Comparison of ENCODE assay signal across 8 mouse cellular contexts in the genomic region with DNA sequence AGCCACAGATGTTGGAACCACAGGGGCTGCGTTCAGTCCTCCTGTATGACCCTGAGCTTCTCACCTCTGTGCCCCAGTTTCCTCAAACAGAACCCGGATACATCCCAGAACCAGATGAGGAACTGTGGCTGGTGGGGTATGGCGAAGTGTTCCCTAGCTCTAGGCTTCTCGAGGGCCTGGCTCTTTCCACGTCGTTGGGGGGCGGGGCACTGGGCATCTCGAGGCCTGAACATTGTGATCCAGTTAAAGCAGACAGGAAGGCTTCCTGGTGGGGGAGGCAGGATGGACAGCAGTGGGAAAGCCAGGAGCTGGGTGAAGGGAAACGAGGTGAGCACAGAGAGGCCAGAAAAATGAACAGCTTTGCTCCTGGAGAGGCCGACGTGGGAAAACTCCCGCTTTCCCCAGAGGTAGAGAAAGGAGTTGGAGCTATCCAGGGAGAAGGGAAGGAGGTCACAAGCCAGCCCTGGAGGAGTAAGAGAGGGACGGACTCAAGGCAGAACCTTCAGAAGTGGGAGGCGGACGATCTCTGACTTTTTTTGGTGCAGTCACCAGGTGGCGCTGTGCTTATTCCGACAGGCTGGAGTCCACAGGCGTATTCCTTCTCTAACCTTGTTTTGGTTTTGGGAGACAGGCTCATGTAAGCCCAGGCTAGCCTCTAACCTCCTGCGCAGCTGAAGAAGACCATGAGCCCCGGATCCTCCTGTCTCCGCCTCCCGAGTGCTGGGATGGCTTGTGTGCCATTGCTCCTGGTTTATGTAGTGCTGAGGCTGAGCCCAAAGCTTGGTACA. TPM values are rescaled to one million over a fixed set of nuclear protein-coding genes. Genes with fewer than 3 reads are reported as not detected.
DNase-seq lines count a peak whose midpoint lies in the region; ATAC-seq and TF ChIP-seq lines count a peak whose summit lies in the region.

No protein-coding gene starts in this region.

- TF ChIP-seq CTCF in small intestine, adult 2 months (IDR thresholded peaks at IDR 0.05; ENCODE audit: extremely low read depth, insufficient read length, insufficient replicate concordance, low read depth, low read length), result peak; percentile 82

- H3K4me3 ChIP-seq in midbrain, embryonic 10.5 days, result peak overlapping the region; percentile 20; the same call in 1 of the 2 replicates
- no peak overlapping the region for H3K4me3 ChIP-seq in midbrain, embryonic 15.5 days
- no peak overlapping the region for H3K4me3 ChIP-seq in intestine, embryonic 14.5 days (ENCODE audit: low read depth, low read length)
- H3K4me3 ChIP-seq in small intestine, adult 2 months (ENCODE audit: low read depth, low read length), result no peak overlapping the region

- intact Hi-C loops in left cerebral cortex, postnatal 25 days (cut with DNase I), result loop anchor here (2.0 to 5.0 kb wide), 2 partner anchors 41 to 46 kb away; no protein-coding TSS in a partner anchor

- no peak overlapping the region for H3K4me2 ChIP-seq in midbrain, embryonic 15.5 days
- no peak overlapping the region for H3K4me2 ChIP-seq in intestine, embryonic 14.5 days (ENCODE audit: low read length)

- peaks cover 32% of the 10 kb centered on the region for H3K4me1 ChIP-seq in midbrain, embryonic 10.5 days
- H3K4me1 ChIP-seq in midbrain, embryonic 15.5 days, result peaks cover 9% of the 10 kb centered on the region; the same call in 1 of the 2 replicates
- H3K4me1 ChIP-seq in intestine, embryonic 14.5 days (replicated peaks; ENCODE audit: control insufficient read depth, insufficient read depth, low read length), result peaks cover 13% of the 10 kb centered on the region; the same call in 1 of the 2 replicates
- H3K4me1 ChIP-seq in small intestine, adult 2 months (ENCODE audit: control insufficient read depth, insufficient read depth, insufficient read length, low read length), result peaks cover 10% of the 10 kb centered on the region

- H3K27me3 ChIP-seq in midbrain, embryonic 10.5 days (ENCODE audit: low read depth, poor library complexity, severe bottlenecking), result peaks cover 62% of the 10 kb centered on the region
- peaks cover 17% of the 10 kb centered on the region for H3K27me3 ChIP-seq in midbrain, embryonic 15.5 days (replicated peaks)
- H3K27me3 ChIP-seq in intestine, embryonic 14.5 days (replicated peaks; ENCODE audit: control insufficient read depth, insufficient read depth, low read length), result no peaks in the 10 kb centered on the region
- H3K27me3 ChIP-seq in small intestine, adult 2 months (ENCODE audit: control insufficient read depth, insufficient read depth, low read length), result 0 out of 2 replicates have a peak, but pooled peaks cover 3% of the 10 kb centered on the region

- 14% methylated on average over 22 of the region's 22 CpGs for WGBS in midbrain, embryonic 10.5 days
- 14% methylated on average over 22 of the region's 22 CpGs for WGBS in midbrain, embryonic 15.5 days
- WGBS in intestine, embryonic 14.5 days, result 20% methylated on average over 22 of the region's 22 CpGs
- WGBS in small intestine, adult 2 months, result 18% methylated on average over 22 of the region's 22 CpGs

- H3K9me3 ChIP-seq in midbrain, embryonic 10.5 days (replicated peaks), result no peaks in the 10 kb centered on the region
- no peaks in the 10 kb centered on the region for H3K9me3 ChIP-seq in midbrain, embryonic 15.5 days
- H3K9me3 ChIP-seq in intestine, embryonic 14.5 days (ENCODE audit: control insufficient read depth, low read length), result no peaks in the 10 kb centered on the region

- DNase-seq in midbrain, embryonic 10.5 days (ENCODE audit: low spot score), result peak; percentile 81
- DNase-seq in cerebellum, adult 9-10 months, result peak; percentile 88
- DNase-seq in frontal cortex, postnatal 25 days (ENCODE audit: low spot score in 2 of 2), result peak; percentile 64 to 72
- peak; percentile 87 for DNase-seq in intestine, embryonic 14.5 days (ENCODE audit: low spot score)
- DNase-seq in left cerebral cortex, postnatal 25 days (ENCODE audit: low spot score in 2 of 2), result peak; percentile 76 to 84
- DNase-seq in mesoderm, embryonic 11.5 days (ENCODE audit: low read depth, low spot score), result peak; percentile 82

- no peak for ATAC-seq in midbrain, embryonic 15.5 days (replicated peaks)
- ATAC-seq in intestine, embryonic 14.5 days (replicated peaks; ENCODE audit: low FRiP score, low TSS enrichment, low read depth), result 0 out of 2 replicates have a peak, but pooled peaks have one; percentile 7

- no peak overlapping the region for H3K9ac ChIP-seq in midbrain, embryonic 15.5 days
- no peak overlapping the region for H3K9ac ChIP-seq in intestine, embryonic 14.5 days (ENCODE audit: low read length)

- H3K27ac ChIP-seq in midbrain, embryonic 10.5 days (replicated peaks), result no peak overlapping the region
- H3K27ac ChIP-seq in midbrain, embryonic 15.5 days, result no peak overlapping the region
- H3K27ac ChIP-seq in intestine, embryonic 14.5 days (ENCODE audit: low read depth), result no peak overlapping the region
- H3K27ac ChIP-seq in small intestine, adult 2 months (ENCODE audit: insufficient read depth, low read depth, low read length), result no peak overlapping the region

- no peaks in the 10 kb centered on the region for H3K36me3 ChIP-seq in midbrain, embryonic 10.5 days
- H3K36me3 ChIP-seq in midbrain, embryonic 15.5 days (replicated peaks), result no peaks in the 10 kb centered on the region
- no peaks in the 10 kb centered on the region for H3K36me3 ChIP-seq in intestine, embryonic 14.5 days (ENCODE audit: control insufficient read depth, insufficient read depth, low read length)
- H3K36me3 ChIP-seq in small intestine, adult 2 months (ENCODE audit: control insufficient read depth, insufficient read depth, low read length), result no peaks in the 10 kb centered on the region

- TF ChIP-seq POLR2A in small intestine, adult 2 months (IDR thresholded peaks at IDR 0.05; ENCODE audit: low read depth, low read length), result peak; percentile 20; the same call in 1 of the 2 replicates

RNA-seq across cellular contexts. Expression of a gene that starts 2.6 kb away (rescaled TPM):
- polyA plus RNA-seq in midbrain, embryonic 10.5 days (2016; fragmentation: Nextera tagmentation; extraction: Ambion mirVana), result 0.16 and 0.46 TPM in 2 replicates
- 1.2 TPM in 1 of 2 replicates, not detected in the other for polyA plus RNA-seq in midbrain, embryonic 15.5 days (2015; fragmentation: Nextera tagmentation; extraction: Ambion mirVana)
- 0.55 TPM in 1 of 2 replicates, not detected in the other for polyA plus RNA-seq in intestine, embryonic 14.5 days (2014; fragmentation: Nextera tagmentation; extraction: Ambion mirVana)
- not detected for total RNA-seq in left cerebral cortex, postnatal 25 days (2021)
- polyA plus RNA-seq in small intestine, adult 2 months (2012; rRNA removed), result 0.72 TPM in 1 of 2 replicates, not detected in the other

RNA-seq across cellular contexts. Expression of a gene that starts 7.2 kb away (rescaled TPM):
- not detected in 2 replicates for polyA plus RNA-seq in midbrain, embryonic 10.5 days (2016; fragmentation: Nextera tagmentation; extraction: Ambion mirVana)
- not detected in 2 replicates for polyA plus RNA-seq in midbrain, embryonic 15.5 days (2015; fragmentation: Nextera tagmentation; extraction: Ambion mirVana)
- not detected in 2 replicates for polyA plus RNA-seq in intestine, embryonic 14.5 days (2014; fragmentation: Nextera tagmentation; extraction: Ambion mirVana)
- total RNA-seq in left cerebral cortex, postnatal 25 days (2021), result not detected
- polyA plus RNA-seq in small intestine, adult 2 months (2012; rRNA removed), result 48.6 and 122 TPM in 2 replicates

RNA-seq across cellular contexts. Expression of a gene that starts 9.1 kb away (rescaled TPM):
- 110 and 169 TPM in 2 replicates for polyA plus RNA-seq in midbrain, embryonic 10.5 days (2016; fragmentation: Nextera tagmentation; extraction: Ambion mirVana)
- 496 and 503 TPM in 2 replicates for polyA plus RNA-seq in midbrain, embryonic 15.5 days (2015; fragmentation: Nextera tagmentation; extraction: Ambion mirVana)
- 38.8 and 46.4 TPM in 2 replicates for polyA plus RNA-seq in intestine, embryonic 14.5 days (2014; fragmentation: Nextera tagmentation; extraction: Ambion mirVana)
- total RNA-seq in left cerebral cortex, postnatal 25 days (2021), result 10 to 100 TPM; 51.1 to 53.3 TPM
- polyA plus RNA-seq in small intestine, adult 2 months (2012; rRNA removed), result 2.8 and 5.3 TPM in 2 replicates

RNA-seq across cellular contexts. Expression of a gene that starts 9.2 kb away (rescaled TPM):
- polyA plus RNA-seq in midbrain, embryonic 10.5 days (2016; fragmentation: Nextera tagmentation; extraction: Ambion mirVana), result 8.0 and 13.5 TPM in 2 replicates
- polyA plus RNA-seq in midbrain, embryonic 15.5 days (2015; fragmentation: Nextera tagmentation; extraction: Ambion mirVana), result 12.2 and 13.3 TPM in 2 replicates
- polyA plus RNA-seq in intestine, embryonic 14.5 days (2014; fragmentation: Nextera tagmentation; extraction: Ambion mirVana), result 5.2 and 5.9 TPM in 2 replicates
- 1 to 10 TPM; 1.4 to 2.4 TPM for total RNA-seq in left cerebral cortex, postnatal 25 days (2021)
- polyA plus RNA-seq in small intestine, adult 2 months (2012; rRNA removed), result 1.6 and 2.1 TPM in 2 replicates

RNA-seq across cellular contexts. Expression of a gene that starts 25.2 kb away (rescaled TPM):
- 69.8 and 70.8 TPM in 2 replicates for polyA plus RNA-seq in midbrain, embryonic 10.5 days (2016; fragmentation: Nextera tagmentation; extraction: Ambion mirVana)
- polyA plus RNA-seq in midbrain, embryonic 15.5 days (2015; fragmentation: Nextera tagmentation; extraction: Ambion mirVana), result 64.5 and 66.5 TPM in 2 replicates
- 42.0 and 46.3 TPM in 2 replicates for polyA plus RNA-seq in intestine, embryonic 14.5 days (2014; fragmentation: Nextera tagmentation; extraction: Ambion mirVana)
- 10 to 100 TPM; 57.5 to 59.8 TPM for total RNA-seq in left cerebral cortex, postnatal 25 days (2021)
- 34.8 and 58.1 TPM in 2 replicates for polyA plus RNA-seq in small intestine, adult 2 months (2012; rRNA removed)

Comparison
In these comparisons a context has a peak if more than half of its experiments do, and no peak if none do; other contexts are left out.
1. RNA of a gene that starts 7.2 kb away (polyA plus RNA-seq): 48.6 to 122 TPM in small intestine, adult 2 months; not detected in midbrain, embryonic 10.5 days, not detected in midbrain, embryonic 15.5 days and not detected in intestine, embryonic 14.5 days; every median in the first group is over 10 times any median in the second.
2. Peak in every context shown above with its lines, with median percentiles within 50 percentile points of each other: DNase-seq.